Mouse (Mus musculus) mature B cell (primary cell): Measurements from ENCODE around the gene Gm21738.
"Not testable (repeated sequence)": the region's sequence is repeated elsewhere in the genome, so short reads cannot be mapped to it uniquely, and the experiment has no call there.

Experiments used
- in situ Hi-C: fragments of 300-500 bp; cut with MboI; formaldehyde crosslinking; loops from 2 replicates; pipeline ENCODE4 v1.14.3; 2019

The Gm21738 gene

DNA sequence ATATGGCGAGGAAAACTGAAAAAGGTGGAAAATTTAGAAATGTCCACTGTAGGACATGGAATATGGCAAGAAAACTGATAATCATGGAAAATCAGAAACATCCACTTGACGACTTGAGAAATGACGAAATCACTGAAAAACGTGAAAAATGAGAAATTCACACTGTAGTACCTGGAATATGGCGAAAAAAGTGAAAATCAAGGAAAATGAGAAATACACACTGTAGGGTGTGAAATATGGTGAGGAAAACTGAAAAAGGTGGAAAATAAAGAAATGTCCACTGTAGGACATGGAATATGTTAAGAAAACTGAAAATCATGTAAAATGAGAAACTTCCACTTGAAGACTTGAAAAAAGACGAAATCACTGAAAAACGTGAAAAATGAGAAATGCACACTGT is at the start of gene Gm21738:
Gene Gm21738 (minus strand): TSS at position 101 of the 400 bp plus-strand sequence.
- in situ Hi-C loops = not testable (repeated sequence)

DNA sequence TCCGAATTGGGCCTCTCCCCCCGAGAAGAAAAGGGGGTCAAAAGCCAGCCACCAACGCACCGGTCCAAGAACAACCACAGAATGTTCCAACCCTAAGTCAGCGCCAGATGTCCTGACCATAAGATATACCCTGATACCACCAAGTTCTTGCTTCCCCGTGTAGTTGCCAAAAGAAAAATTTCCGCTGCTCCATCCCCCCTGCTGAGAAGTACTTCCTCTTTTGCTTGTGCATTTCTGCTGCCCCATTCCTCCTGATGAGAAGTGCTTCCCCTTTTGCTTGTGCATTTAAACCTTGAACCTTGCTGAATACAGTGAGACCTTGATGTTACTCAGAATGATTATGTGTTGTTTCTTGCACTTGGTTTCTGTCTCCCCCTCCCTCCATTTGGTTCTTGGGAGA is 35.0 kb downstream of the Gm21738 start:
- in situ Hi-C loops = not testable (repeated sequence)
